Mouse (Mus musculus) ES-Bruce4 (cell line): ENCODE measurements around the gene Olfr693.

Source experiments
- CTCF ChIP-seq: IDR thresholded peaks from one replicate; pipeline ENCODE4 v1.8.1; 2011; ENCODE audit warnings: low read depth, low read length
- POLR2A ChIP-seq: IDR thresholded peaks from one replicate; pipeline ENCODE4 v1.8.1; 2011; ENCODE audit warnings: low read length; ENCODE audit not compliant: insufficient read depth

DNA sequence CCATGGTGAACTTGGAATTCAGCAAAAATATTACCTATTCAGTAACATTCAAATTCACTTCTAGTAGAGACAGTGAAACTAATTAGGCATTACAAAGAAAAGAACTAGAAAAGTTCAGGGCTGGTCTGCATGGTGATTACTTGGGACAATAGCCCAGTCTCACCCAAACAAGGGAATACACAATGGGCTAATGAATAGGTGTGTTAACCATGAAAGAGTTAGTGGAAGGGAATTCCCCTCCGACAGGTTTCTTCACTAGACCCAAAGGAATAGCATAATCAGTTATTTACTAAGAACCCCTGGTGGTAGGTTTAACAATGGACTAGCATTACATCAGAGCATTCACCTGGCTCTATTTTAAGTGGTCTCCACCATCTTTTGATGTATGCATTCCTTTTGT, 35.1 kb downstream of the Olfr693 start:
- TF ChIP-seq CTCF (no peak), POLR2A (no peak)
